Mouse (Mus musculus): ENCODE measurements at regions not wholly inside any gene's neighbourhood (a gene's known extent, or its start where the extent isn't known, plus 50 kb on each side); places are given as distances from the start of the nearest gene placed in this dataset.

DNA sequence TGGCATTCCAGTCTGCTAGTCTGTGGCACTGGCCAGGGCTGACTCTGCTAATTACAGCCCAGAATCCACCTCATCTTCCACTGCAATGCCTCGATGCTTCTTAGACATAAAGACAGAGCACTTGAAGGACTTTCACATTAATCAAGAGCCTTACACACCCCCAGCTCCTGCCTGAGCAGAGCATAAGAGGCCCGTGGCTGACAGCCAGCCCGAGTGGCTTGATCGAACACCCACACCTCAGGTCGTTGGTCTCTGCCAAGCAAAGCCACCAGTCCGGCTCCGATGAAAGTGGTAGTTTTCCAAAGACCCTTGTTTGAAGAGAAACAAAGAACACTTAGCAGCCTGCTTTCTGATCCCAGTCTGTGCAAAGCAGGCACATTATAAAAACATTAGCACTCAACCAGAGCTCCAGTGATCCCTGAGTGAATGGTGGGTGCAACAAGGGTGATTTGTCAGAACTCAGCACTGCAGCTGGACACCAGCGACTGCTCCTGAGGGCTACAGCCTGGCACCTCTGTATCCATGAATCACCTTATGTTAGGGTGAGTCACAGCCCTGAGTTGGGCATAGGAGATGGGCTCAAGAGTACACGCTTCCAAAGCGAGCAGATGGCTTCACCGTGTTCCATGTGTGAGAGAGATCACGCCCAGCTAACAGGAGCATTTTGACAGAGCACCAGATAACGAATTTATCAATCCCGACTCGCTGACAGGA is 223.6 kb downstream of the Rnf144a start:
- peak overlapping the region; percentile 79 for H3K27ac ChIP-seq (ENCODE audit: insufficient read depth, low read length)
- peaks cover 28% of the 10 kb centered on the region; the same call in 1 of the 2 replicates for H3K4me1 ChIP-seq (ENCODE audit: control insufficient read depth, insufficient read depth, low read length)
- DNase-seq: peak; percentile 85 to 95
- no peaks in the 10 kb centered on the region for H3K27me3 ChIP-seq (ENCODE audit: control insufficient read depth, insufficient read depth, low read length)
- WGBS: 12% methylated on average over 15 of the region's 15 CpGs
- TF ChIP-seq CTCF (IDR thresholded peaks at IDR 0.05; ENCODE audit: borderline replicate concordance, insufficient read depth, low read depth, low read length): no peak
- TF ChIP-seq POLR2A (IDR thresholded peaks at IDR 0.05; ENCODE audit: borderline replicate concordance, insufficient read depth, low read length): no peak
- H3K4me3 ChIP-seq (replicated peaks; ENCODE audit: insufficient read depth, low read depth, low read length): no peak overlapping the region

DNA sequence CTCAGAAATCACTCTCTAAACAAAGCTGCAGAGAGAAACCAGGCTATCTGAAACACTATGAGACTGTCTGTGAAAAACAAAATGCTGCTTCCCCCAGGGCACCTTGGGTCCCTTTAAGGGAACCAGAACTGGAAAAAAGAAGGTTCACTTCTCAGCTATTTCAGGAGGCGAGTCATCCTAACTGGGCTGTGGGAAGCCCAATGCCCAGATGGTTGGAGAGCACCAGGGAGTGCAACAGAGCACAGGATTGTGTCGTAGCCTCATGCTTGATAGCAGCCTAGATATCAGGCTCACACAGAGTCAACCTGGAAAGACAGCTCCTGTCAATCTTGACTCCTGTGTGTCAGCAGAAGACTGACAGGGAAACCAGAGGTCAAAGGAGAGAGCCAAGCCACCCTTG is 226.1 kb downstream of the Rnf144a start:
- Histone ChIP-seq H3K27me3 (ENCODE audit: control insufficient read depth, insufficient read depth, low read length) (no peaks in the 10 kb centered on the region), H3K27ac (ENCODE audit: insufficient read depth, low read length) (peak overlapping the region; percentile 26), H3K4me1 (ENCODE audit: control insufficient read depth, insufficient read depth, low read length) (peaks cover 28% of the 10 kb centered on the region; the same call in 1 of the 2 replicates), H3K4me3 (replicated peaks; ENCODE audit: insufficient read depth, low read depth, low read length) (no peak overlapping the region)
- DNase-seq: peak; percentile 57 to 76
- 21% methylated on average over 2 of the region's 2 CpGs for WGBS
- TF ChIP-seq CTCF (IDR thresholded peaks at IDR 0.05; ENCODE audit: borderline replicate concordance, insufficient read depth, low read depth, low read length) (no peak), POLR2A (IDR thresholded peaks at IDR 0.05; ENCODE audit: borderline replicate concordance, insufficient read depth, low read length) (no peak)

DNA sequence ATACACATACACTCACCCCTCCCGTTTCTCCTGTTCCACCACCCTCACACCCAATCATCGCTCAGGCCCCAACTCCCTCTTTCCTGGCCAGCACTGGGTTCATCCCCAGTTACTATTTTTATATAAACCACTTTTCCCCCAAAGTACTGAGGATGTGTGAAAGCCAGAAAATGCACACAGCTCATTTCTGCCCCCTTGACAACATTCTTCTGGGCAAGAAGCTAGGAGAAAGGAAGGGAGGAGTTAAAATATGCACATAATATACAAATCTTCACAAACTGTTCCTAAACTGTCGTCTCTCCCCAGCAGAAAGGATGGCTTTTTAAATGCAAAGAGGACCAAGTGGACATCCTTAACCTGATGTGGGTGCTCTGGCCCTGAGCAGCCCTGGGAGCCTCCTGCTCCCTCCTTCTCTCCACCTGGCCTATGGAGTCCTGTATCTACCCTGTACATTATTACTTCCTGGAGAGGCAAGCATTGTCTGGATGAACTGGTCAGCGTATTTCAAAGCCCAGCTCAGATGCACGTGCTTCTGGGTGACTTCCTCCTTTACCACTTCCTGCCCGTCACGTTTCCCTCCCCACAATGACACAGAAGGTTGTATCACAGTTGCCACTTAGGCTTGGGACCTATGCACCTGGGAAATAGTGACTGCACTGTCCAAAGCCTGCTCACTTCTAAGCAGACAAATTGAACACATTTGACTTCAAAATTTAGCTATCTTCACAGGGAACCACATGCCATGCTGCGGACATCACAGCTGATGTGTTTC is 227.8 kb downstream of the Rnf144a start:
- WGBS: 91% methylated on average over 8 of the region's 8 CpGs
- no peak for TF ChIP-seq CTCF (IDR thresholded peaks at IDR 0.05; ENCODE audit: borderline replicate concordance, insufficient read depth, low read depth, low read length)
- TF ChIP-seq POLR2A (IDR thresholded peaks at IDR 0.05; ENCODE audit: borderline replicate concordance, insufficient read depth, low read length): no peak
- DNase-seq: no peak

DNA sequence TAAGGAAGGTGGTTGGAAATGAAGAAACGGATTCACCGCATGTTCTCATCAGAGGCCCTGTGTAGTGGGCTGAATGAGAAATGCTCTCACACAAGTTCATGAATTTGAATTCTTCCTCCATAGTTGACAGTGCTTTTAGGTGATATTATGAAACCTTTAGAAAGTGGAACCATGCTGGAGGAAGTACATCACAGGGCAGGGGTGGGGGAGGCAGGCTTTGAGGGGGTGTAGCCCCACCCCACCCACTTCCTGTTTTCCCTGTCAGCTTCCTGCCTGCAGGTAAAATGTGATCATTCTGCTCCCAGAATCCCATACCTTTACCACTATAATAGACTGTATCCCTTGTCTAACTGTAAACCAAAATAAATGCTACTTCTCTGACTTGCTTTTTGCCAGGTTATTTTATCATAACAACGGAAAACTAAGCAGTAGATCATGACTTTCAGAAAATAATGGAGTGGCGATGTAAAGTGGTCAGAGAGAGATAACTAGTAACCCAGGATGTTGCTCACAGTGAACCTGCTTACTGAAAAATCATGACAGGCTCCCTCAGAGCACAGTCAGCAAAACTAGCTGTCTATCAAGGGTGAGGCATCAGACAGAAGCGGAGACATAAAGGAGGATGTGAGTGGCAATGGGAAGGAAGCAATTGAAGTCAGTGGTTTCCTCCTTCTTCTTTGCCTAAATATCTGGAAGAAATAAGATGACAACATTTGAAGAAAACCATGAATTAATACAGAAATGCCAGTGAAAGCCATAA is 230.2 kb downstream of the Rnf144a start:
- H3K27me3 ChIP-seq (ENCODE audit: control insufficient read depth, insufficient read depth, low read length): no peaks in the 10 kb centered on the region
- no peak for DNase-seq
- H3K4me3 ChIP-seq (replicated peaks; ENCODE audit: insufficient read depth, low read depth, low read length): no peak overlapping the region
- H3K27ac ChIP-seq (ENCODE audit: insufficient read depth, low read length): no peak overlapping the region
- TF ChIP-seq POLR2A (IDR thresholded peaks at IDR 0.05; ENCODE audit: borderline replicate concordance, insufficient read depth, low read length) (no peak), CTCF (IDR thresholded peaks at IDR 0.05; ENCODE audit: borderline replicate concordance, insufficient read depth, low read depth, low read length) (no peak)
- H3K4me1 ChIP-seq (ENCODE audit: control insufficient read depth, insufficient read depth, low read length): peaks cover 14% of the 10 kb centered on the region
- WGBS: 98% methylated on average over 5 of the region's 5 CpGs

More for the DNA sequence above, 227.8 kb downstream of the Rnf144a start:
- Histone ChIP-seq H3K4me3 (replicated peaks; ENCODE audit: insufficient read depth, low read depth, low read length) (no peak overlapping the region), H3K4me1 (ENCODE audit: control insufficient read depth, insufficient read depth, low read length) (peaks cover 28% of the 10 kb centered on the region; the same call in 1 of the 2 replicates), H3K27ac (ENCODE audit: insufficient read depth, low read length) (no peak overlapping the region), H3K27me3 (ENCODE audit: control insufficient read depth, insufficient read depth, low read length) (no peaks in the 10 kb centered on the region)

DNA sequence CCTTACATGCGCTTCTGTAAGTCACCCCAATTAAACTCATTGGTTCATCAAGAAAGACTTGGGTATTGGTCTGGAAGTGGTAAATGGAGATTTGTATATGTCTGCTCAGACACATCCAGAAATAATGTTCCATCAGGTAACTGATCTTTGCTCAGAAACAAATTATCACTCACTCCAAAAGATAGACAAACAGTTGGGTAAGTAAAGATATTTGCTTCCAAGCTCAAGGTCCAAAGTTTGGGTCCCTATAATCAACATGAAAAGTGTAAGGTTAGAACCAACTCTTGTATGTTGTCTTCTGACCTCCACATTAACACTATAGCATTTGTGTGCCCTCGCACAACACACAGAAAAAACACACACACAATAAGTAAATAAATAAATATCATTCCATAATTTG is 232.0 kb downstream of the Rnf144a start:
- no peak overlapping the region for H3K4me3 ChIP-seq (replicated peaks; ENCODE audit: insufficient read depth, low read depth, low read length)
- DNase-seq: no peak
- WGBS: 93% methylated on average over 2 of the region's 2 CpGs
- H3K27me3 ChIP-seq (ENCODE audit: control insufficient read depth, insufficient read depth, low read length): no peaks in the 10 kb centered on the region
- no peak for TF ChIP-seq CTCF (IDR thresholded peaks at IDR 0.05; ENCODE audit: borderline replicate concordance, insufficient read depth, low read depth, low read length)
- TF ChIP-seq POLR2A (IDR thresholded peaks at IDR 0.05; ENCODE audit: borderline replicate concordance, insufficient read depth, low read length): no peak
- H3K4me1 ChIP-seq (ENCODE audit: control insufficient read depth, insufficient read depth, low read length): peaks cover 4% of the 10 kb centered on the region; the same call in 1 of the 2 replicates
- no peak overlapping the region for H3K27ac ChIP-seq (ENCODE audit: insufficient read depth, low read length)

DNA sequence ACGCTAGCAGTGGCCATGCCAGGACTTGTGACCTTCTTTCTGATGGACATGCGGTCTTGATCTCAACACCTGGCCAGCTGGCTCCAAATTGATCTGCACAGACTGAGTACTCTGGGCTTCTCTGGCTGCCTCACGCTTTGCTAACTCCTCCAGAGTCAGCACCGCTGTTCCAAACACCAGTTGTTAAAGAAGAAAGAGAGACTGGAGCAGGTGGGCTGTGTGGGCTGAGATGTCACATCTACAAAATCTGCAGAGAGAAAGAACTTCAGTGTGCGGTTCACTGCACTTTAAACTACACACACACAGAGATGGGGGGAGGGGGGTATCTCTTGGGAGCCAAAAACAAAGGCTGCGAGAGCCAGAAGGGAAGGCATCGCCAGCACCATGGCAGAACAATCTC is 234.2 kb downstream of the Rnf144a start:
- peaks cover 14% of the 10 kb centered on the region for H3K4me1 ChIP-seq (ENCODE audit: control insufficient read depth, insufficient read depth, low read length)
- H3K4me3 ChIP-seq (replicated peaks; ENCODE audit: insufficient read depth, low read depth, low read length): no peak overlapping the region
- no peak for DNase-seq
- no peaks in the 10 kb centered on the region for H3K27me3 ChIP-seq (ENCODE audit: control insufficient read depth, insufficient read depth, low read length)
- TF ChIP-seq CTCF (IDR thresholded peaks at IDR 0.05; ENCODE audit: borderline replicate concordance, insufficient read depth, low read depth, low read length): no peak
- no peak for TF ChIP-seq POLR2A (IDR thresholded peaks at IDR 0.05; ENCODE audit: borderline replicate concordance, insufficient read depth, low read length)
- 71% methylated on average over 7 of the region's 7 CpGs for WGBS
- no peak overlapping the region for H3K27ac ChIP-seq (ENCODE audit: insufficient read depth, low read length)

DNA sequence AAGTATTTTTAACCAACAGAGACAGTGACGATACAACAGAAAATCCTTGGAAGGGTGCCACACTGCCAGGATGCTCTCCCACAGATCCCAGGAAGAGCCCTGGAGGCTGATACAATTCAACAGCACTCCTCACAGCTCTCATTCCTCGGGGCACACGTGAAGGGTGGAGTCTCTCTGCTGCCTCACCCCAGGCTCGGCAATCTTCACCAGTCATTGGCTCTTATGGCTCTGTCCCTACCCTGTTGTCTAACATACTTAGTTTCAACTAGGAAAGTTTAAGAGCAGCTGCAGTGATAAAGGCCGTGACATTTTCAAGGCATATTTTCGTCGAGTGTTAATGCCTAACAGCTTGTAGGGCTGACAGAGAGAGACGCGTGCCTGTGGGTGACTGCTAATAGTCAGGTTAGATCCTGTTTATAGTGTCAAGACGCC is 238.8 kb downstream of the Rnf144a start:
- Histone ChIP-seq H3K27me3 (ENCODE audit: control insufficient read depth, insufficient read depth, low read length) (no peaks in the 10 kb centered on the region), H3K4me3 (replicated peaks; ENCODE audit: insufficient read depth, low read depth, low read length) (no peak overlapping the region), H3K27ac (ENCODE audit: insufficient read depth, low read length) (0 out of 2 replicates have a peak overlapping the region, but pooled peaks have one; percentile 51), H3K4me1 (ENCODE audit: control insufficient read depth, insufficient read depth, low read length) (peaks cover 17% of the 10 kb centered on the region)
- TF ChIP-seq POLR2A (IDR thresholded peaks at IDR 0.05; ENCODE audit: borderline replicate concordance, insufficient read depth, low read length) (0 out of 2 replicates have a peak, but pooled peaks have one; percentile 11), CTCF (IDR thresholded peaks at IDR 0.05; ENCODE audit: borderline replicate concordance, insufficient read depth, low read depth, low read length) (no peak)
- WGBS: 9% methylated on average over 10 of the region's 10 CpGs
- DNase-seq: peak; percentile 67 to 85
